Mouse (Mus musculus): Measurements from ENCODE around the gene Gm8453.
"Not testable (repeated sequence)": the region's sequence is repeated elsewhere in the genome, so short reads cannot be mapped to it uniquely, and the experiment has no call there.

Gm8453 gene

DNA sequence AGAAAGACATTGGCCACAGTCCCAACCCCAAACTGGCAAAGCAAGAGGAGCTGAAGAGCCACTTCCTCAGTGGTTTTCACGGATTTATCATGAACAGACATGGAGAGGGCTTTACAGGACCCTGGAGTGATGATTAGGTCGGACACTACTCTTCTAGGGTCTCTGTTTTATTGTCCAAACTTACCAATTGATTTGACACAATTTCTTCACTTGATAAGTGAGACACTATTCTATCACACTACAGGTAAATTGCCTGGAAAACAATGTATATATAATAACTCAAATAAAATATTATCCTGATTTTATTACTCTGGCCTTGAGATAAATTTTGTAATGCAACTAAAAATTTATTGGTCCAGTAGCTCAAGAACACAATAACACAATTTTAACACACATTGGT, at the start of gene Gm8453:
Gene Gm8453, minus strand, starts transcription at position 101 of the 400 bp plus-strand sequence.
- not testable (repeated sequence) for DNase-seq (ENCODE audit: low spot score)

DNA sequence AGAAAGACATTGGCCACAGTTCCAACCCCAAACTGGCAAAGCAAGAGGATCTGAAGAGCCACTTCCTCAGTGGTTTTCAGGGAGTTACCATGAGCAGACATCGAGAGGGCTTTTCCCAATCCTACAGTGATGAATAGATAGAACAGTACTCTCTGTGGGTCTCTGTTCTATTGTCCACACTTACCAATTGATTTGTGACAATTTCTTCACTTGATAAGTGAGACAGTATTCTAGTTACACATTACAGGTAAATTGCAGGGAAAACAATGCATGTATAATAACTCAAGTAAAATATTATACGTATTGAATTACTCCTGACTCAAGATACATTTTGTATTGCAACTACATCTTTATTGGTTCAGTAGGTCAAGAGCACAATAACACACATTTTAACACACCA, 28.1 kb downstream of the Gm8453 start, which contains the start of gene Gm8653:
Gene Gm8653, minus strand, starts transcription at position 101 of the 400 bp plus-strand sequence.
- DNase-seq (ENCODE audit: low spot score) = not testable (repeated sequence)

DNA sequence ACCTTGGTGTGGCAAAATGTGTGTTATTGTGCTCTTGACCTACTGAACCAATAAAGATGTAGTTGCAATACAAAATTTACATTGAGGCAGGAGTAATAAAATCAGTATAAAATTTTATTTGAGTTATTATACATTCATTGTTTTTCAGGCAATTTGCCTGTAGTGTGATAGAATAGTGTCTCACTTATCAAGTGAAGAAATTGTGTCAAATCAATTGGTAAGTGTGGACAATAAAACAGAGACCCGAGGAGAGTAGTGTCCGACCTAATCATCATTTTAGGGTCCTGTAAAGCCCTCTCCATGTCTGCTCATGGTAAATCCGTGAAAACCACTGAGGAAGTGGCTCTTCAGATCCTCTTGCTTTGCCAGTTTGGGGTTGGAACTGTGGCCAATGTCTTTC, 40.2 kb downstream of the Gm8453 start, which contains the start of gene Vmn1r143:
Gene Vmn1r143, plus strand, starts transcription at position 301 of the 400 bp plus-strand sequence.
- DNase-seq (ENCODE audit: low spot score) = not testable (repeated sequence)
